Mouse (Mus musculus) liver (tissue): ENCODE measurements around the gene Sema6b.
"Not testable (repeated sequence)": the region's sequence is repeated elsewhere in the genome, so short reads cannot be mapped to it uniquely, and the experiment has no call there.

Experiments
- DNase-seq: peaks from one replicate; pipeline ENCODE4 v3.0.0-alpha.2; 2020; ENCODE audit warnings: mixed read lengths

Gene Sema6b

DNA sequence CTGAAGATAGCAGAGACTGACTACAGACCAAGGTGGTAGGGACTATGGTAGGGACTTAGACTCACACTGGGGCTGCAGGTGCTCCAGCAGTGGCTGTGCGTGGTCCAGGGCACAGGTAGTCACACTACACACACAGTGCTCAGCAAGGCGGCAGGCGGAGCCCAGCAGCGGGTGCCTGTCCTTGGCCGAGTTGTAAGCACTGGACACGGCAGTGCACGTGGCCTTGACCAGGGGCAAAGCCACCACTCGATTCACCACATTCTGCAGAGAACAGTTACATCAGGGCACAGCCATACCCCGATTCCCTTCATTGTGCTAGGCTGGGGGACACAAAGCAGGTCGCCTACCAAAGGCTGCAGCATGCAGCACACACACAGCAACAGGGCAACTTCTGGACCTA, 23.9 kb downstream of the Sema6b start:
- DNase-seq, result no peak

DNA sequence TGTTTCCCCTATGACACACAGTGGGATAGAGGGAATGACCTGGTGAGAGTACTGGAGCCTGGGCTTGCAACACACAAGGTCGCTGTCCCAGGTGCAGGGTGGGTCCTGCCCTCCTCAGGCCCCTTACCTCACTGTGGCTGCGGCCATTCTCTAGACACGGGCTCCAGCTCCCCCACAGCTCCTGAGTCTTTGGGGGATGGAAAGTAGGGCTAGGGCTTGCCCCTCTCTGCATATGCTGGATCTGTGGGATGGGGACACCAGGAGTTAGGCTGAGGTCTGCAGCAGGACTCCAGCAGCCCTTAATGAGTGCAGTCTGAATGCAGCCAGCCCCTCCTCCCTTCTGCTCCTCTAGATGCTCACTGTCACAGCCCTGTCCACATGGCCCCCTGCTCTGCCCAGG, 27.4 kb downstream of the Sema6b start:
- no peak for DNase-seq

- peak; percentile 75 for DNase-seq
Measured at GRCm38 (mm10) chr17:56111864-56112263, 28.3 kb downstream of the Sema6b start.

DNA sequence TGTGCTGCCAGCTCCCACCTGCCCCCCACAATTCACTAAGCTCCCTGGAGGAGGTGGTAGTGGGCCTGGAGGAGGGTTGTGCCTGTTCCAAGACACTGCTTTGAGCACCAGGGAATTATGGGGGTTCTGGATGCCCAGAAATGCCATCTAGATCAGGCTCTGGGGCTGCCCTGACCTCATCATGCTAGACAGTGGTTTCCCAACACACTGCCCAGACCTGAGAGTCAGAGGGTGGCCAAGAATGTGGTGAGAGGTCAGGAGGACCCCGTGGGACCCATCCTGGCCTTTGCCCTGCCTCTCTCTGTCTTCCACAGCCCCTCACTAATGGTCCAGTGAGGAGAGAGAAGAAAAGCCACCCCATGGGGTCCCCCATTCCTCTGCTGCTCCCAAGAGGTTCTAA, 29.1 kb downstream of the Sema6b start:
- no peak for DNase-seq

GRCm38 (mm10) chr17:56110571-56110970, 29.6 kb downstream of the Sema6b start:
- DNase-seq, result no peak

GRCm38 (mm10) chr17:56109219-56110051, 30.7 kb downstream of the Sema6b start, which contains the start of gene Plin4:
Plin4 (minus strand) TSS chr17:56109803.
- DNase-seq, result no peak

DNA sequence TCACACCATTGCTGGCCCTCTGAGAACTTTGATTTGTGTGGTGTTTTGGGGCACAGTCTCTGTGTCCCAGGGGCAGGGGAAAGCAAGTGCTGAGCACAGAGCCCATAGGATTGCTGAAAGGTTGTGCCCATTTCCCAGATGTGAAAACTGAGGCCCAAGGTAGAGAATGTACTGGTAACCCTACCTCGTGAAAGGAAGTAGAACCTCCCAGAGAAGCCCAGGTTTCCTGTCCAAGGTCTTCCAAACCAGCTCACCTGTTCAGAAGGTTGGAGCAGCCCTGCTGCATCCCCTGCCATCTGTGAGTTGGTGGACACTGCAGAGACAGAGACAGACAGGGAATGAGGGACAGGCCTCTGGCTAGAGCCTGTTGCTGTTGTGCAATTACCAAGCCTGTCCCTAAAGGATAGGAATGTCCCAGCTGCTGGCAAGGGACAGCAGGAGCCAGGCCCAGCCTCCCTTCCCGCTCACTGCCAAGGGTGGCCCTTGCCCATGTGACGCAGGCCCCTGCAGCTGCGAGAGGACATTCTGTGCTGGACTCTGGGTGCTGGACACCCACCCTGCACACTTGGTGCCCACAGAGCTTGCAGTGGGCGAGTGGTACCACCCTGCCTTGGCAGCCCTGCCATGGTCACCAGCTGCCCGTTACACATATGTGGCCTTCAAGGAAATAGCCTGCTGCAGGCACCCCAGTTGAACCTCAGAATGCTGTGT, 31.7 kb downstream of the Sema6b start:
- DNase-seq, result no peak

DNA sequence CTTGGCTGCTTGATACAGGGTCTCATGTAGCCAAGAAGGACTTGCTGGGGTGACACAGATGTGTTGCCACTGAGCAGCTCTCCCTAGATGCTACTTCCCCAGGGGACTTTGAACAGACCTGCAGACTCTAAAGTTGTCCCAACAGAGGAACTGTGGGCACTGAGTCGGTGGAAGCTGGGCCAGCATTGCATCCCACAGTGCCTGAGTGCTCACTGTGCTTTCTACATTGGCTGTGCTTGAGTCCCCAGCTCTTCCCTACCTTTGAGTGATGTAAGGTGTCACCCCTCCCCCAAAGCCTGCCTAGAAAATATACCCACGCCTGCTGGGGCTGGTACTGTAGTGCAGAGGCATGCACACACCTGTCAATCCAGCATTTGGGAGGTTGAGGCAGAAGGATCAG, 32.4 kb downstream of the Sema6b start:
- DNase-seq, result no peak

- DNase-seq, result no peak
Measured at GRCm38 (mm10) chr17:56106981-56107380, 33.2 kb downstream of the Sema6b start.

DNA sequence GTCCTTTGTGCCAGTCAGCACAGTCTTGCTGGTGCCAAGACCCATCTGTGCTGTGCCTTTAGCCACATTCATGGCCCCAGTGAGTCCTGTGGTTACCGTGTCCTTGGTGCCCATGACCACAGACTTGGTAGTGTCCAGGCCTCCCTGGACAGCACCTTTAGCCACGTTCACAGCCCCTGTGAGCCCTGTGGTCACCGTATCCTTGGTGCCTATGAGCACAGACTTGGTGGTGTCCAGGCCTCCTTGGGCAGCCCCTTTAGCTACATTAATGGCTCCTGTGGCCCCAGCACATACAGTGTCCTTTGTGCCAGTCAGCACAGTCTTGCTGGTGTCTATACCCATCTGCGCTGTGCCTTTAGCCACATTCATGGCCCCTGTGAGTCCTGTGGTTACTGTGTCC, 33.7 kb downstream of the Sema6b start:
- DNase-seq, result not testable (repeated sequence)

DNA sequence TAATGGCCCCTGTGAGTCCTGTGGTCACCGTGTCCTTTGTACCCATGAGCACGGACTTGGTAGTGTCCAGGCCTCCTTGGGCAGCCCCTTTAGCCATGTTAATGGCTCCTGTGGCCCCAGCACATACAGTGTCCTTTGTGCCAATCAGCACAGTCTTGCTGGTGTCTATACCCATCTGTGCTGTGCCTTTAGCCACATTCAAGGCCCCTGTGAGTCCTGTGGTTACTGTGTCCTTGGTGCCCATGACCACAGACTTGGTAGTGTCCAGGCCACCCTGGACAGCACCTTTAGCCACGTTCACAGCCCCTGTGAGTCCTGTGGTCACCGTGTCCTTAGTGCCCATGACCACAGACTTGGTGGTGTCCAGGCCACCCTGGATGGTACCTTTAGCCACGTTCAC, 35.3 kb downstream of the Sema6b start:
- DNase-seq, result not testable (repeated sequence)

GRCm38 (mm10) chr17:56103465-56104285, 36.5 kb downstream of the Sema6b start:
- DNase-seq, result no peak

- no peak for DNase-seq
Measured at GRCm38 (mm10) chr17:56102927-56103326, 37.2 kb downstream of the Sema6b start.

GRCm38 (mm10) chr17:56102158-56102557, 38.0 kb downstream of the Sema6b start:
- no peak for DNase-seq

GRCm38 (mm10) chr17:56100811-56101210, 39.3 kb downstream of the Sema6b start:
- no peak for DNase-seq

DNA sequence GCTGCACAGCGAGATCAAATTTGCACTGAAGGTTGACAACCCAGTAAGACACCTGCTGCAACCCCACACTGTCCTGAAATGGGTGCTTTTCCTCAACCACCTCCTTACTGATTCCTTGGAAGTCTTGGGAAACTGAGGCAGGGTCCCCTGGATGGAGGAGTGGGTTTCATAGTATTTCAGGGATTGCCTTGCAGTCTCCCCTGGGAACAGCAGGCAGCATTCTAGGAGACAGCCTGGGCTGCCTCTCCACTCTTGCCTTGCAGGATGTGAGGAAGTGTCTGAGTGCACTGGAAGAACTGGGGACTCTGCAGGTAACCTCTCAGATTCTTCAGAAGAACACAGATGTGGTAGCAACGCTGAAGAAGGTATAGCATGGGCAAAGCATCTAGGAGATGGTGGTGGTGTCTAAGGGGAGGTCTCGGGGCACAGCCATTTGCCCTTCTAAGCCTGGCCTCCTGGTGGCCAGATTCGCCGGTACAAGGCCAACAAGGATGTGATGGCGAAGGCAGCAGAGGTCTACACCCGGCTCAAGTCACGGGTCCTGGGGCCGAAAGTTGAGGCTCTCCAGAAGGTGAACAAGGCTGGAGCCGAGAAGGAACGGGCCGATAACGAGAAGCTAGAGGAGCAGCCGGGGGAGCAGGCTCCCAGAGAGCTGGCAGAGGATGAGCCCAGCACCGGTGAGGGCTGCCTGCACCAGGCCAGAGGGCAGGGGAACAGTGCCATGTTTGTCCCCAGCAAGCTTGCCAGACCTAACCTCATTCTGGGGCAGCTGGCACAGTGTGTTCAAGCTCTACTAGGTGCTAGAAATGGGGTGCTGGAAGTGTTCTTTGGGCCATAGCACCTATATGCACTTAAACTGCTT, 41.2 kb downstream of the Sema6b start:
- DNase-seq, result no peak

- DNase-seq, result no peak
Measured at GRCm38 (mm10) chr17:56098180-56098579, 42.0 kb downstream of the Sema6b start.

DNA sequence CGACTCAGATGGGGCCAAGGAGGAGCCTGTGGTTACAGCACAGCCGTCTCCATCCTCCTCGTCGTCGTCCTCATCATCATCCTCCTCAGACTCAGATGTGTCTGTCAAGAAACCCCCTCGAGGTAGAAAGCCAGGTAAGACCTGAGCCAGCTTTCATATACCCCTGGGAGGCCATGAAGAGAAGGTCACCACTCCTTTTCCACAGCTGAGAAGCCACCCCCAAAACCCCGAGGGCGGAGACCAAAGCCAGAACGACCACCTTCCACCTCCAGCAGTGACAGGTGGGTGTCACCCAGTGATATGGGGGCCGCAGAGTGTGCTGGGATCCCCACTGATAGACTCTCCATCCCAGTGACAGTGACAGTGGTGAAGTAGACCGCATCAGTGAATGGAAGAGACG, 43.3 kb downstream of the Sema6b start:
- no peak for DNase-seq

- DNase-seq, result no peak
Measured at GRCm38 (mm10) chr17:56092794-56093193, 47.3 kb downstream of the Sema6b start.

- no peak for DNase-seq
Measured at GRCm38 (mm10) chr17:56092312-56092711, 47.8 kb downstream of the Sema6b start.

DNA sequence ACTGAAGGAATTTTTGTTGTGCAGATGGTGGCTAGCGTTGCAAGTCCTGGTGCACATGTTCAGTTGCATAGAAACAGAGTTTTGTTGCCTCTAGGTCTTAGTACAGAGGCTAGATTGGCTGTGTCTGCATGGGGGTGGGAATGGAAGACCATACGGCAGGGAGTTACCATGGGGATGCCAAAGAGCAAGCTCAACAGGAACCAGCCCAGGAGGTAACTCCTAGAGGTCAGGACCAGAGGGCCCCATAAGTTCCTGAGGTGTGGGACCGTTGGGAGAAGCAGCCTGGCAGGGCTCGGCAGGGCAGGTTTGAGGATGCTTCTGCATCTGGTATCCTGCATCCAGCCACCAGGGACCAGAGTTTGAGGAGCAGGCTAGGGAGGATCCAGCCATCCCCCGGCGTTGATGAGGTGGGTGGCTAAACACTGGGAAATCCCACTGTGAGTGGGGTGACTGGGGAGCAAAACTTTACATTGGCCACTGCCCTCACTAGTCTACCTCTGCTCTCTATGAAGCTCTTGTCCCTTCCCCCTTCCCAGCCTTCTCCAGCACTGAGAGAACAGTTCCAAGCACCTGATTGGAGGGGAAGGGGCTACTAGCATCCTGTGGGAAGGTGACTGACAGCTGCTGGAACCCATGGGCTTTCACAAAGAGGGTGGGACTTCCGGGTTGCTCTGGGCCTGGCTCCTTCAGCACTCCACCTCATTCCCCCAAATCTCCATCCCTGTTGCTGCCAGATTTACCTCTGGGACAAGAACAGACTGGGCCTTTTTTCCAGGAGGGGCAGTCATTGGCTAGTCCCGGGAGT, 59.2 kb downstream of the Sema6b start:
- peak; percentile 42 for DNase-seq
